Mouse (Mus musculus) brain, embryonic 14.5 days (tissue): ENCODE measurements around the gene Kif5a.

Source experiments
- CTCF ChIP-seq: fragments of 200-500 bp; IDR thresholded peaks from 2 replicates; pipeline ENCODE4 v1.5.1; 2012; ENCODE audit warnings: inconsistent platforms, mild to moderate bottlenecking, moderate library complexity, borderline replicate concordance; ENCODE audit not compliant: insufficient read depth, insufficient read length; ENCODE audit errors: extremely low read depth
- POLR2A ChIP-seq: fragments of 200-500 bp; IDR thresholded peaks from 2 replicates; pipeline ENCODE4 v1.6.1; 2012; ENCODE audit warnings: mild to moderate bottlenecking, inconsistent platforms, borderline replicate concordance; ENCODE audit not compliant: poor library complexity, insufficient read depth, insufficient read length, severe bottlenecking; ENCODE audit errors: extremely low read depth

DNA sequence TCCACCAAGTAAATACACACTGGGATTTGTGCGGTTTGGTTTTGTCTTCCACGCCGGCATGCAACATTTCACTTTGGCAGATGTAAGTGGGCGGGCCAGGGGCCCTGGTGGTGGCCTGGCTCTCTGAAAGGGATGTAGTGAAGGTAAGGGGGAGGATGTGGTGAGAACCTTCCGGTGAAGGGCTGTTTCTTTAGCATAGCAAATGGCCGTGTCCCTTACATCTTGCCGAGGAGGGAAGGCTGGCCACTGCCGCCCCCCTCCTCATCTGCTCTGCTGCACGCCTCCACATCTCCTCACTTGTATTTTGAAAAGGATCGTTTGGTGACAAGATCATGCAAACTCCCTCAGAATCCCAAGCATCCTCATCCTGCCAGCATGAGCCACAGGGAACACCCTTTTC lies 37.4 kb downstream of the Kif5a start:
- TF ChIP-seq CTCF (no peak), POLR2A (no peak)
